Mouse (Mus musculus): ENCODE results near the gene Pms2.

DNA sequence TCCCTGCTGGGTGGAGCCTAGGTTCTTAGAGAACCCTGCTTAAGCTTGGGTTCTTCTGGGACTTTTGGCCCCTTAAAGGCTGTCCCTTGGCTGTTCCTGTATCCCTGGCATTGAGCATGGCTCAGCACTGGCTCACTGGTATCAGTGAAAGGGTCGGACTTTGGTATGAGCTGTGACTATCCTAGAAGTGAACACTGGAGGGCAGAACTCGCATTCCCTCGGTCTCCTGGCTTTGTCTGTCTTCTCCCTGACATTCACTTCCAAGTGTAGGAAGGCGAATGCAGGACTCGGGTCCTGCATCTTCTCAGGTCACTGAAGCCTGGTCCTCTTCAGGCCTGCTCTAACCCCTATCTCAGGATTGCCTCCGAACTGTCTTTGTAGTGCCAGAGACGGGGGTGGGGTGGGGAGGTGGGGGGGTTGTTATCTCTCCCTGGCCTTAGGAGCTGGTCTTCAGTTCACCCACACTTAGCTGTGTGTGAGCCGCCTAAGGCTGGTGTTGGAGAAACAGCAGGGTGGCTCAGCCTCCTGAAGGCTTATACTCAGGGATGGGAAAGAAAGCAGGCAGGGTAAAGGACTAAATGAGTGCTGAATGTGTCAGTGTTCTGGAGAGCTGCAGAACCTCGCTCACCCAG is 17.4 kb upstream of the Pms2 start:
- TF ChIP-seq CTCF (IDR thresholded peaks at IDR 0.05; ENCODE audit: insufficient read depth, low read depth, low read length) (no peak), POLR2A (IDR thresholded peaks at IDR 0.05; ENCODE audit: insufficient read depth, low read depth, low read length) (no peak)

All from olfactory bulb, adult 2 months (tissue).